Mouse (Mus musculus): Measurements from ENCODE around the gene Tax1bp3.

Gene Tax1bp3

DNA sequence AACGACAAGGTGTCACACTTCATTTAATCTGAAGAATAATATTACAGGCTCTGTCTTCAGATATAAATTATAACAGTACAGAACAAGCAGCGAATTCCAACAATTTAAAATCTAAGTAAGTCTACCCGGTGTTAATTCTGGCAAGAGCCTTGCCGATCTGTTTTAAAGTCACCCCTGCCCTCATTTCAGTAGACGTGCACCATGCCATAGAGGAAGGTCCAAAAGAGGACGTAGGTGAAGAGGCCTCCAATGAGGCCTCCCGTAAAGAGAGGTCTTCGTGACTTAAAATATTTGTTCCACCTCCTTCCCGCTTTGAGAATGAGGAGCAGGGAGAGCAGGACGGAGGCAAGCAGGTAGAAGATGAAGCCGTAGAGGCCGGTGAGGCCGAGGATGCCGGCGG is 697 bp upstream of the Tax1bp3 start:
- DNase-seq = no peak

DNA sequence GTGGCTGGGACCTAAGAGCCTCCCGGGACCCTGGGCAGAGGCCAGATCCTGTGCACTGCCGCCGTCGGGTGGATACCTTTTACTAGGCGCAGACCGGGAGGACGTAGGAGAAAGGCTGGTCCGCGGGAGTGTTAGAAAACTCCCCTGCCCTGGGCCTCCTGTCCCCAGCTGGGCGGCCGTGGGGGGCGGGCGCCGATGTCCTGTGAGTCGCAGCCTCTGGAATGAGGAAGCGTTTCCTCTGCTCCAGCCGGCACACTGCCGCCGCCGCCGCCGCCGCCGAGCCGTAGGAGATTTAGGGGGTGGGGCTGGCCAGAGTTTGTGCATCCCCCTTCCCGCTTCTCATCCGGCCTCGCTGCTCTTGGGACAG is 609 bp downstream of the Tax1bp3 start:
- no peak for DNase-seq

DNA sequence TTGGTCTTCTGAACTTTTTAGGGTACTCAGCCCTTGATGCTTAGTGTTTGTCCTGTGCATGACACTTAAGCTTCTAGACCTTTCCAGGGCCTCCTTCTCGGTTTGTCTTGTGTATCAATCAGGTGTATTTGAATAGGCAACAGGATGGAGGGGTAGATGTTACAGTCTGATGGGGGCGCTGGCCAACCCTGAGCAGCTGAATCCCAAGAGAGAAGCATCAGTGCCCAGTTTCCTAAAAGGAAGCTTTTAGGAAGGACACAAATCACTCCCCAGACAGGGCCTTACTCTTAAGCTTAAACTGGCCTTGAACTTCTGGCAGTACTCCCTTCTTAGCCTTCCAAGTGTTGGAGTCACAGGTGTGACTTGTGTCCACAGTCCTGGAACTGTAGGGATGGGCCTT is 1.0 kb downstream of the Tax1bp3 start:
- DNase-seq = no peak

DNA sequence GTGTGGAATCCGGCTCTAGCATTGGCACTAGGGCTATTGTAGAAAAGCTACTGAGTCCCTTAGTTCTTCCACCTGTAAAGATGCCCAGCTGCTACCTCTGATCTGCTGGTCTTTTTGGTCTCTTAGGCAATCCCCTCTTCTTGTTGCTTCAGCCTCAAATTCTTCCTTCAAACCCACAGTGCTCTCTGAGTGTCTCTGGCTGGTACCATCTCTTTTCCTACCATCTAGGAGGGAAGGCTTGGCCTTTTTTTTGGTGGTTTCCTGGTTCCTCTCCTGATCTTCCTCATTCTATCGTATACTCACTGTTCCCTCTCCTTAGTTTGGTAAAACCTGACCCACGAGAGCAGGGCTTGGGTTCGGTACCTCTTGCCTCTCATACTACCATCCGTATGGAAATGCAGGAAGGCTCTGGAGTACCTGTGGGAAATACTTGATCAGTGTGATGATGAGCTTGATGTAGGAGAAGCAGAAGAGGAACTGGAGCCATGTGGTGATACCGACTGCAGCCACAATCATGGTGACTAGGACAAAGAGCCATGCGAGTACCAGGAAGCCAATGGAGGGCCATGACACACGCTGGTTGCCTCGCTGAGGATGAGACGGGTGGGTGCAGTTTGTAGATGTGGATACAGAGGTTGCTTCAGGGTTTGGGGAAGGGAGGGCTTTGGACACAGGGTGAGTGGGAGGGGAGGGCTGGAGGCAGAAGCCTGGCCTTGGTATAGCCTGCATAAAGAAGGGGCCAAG is 9.2 kb downstream of the Tax1bp3 start:
- no peak for DNase-seq

DNA sequence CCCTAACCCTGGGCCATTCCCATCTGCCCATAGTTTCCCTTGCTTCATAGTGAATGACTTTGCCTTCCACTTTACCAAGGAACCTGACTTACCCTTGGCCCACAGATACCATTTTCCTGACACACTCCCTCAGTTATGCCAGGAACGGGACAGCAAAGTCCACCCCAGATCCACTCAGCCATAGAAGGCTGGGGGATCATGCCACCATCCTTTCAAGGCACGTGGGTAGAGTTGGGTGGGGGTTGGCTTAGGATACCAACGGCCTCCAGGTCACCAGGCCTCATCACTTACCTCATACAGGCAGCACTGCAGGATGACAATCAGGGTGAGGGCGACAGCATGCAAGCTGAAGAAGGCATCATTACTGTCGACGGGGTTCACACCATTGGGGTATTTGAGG is 10.3 kb downstream of the Tax1bp3 start:
- no peak for DNase-seq

DNA sequence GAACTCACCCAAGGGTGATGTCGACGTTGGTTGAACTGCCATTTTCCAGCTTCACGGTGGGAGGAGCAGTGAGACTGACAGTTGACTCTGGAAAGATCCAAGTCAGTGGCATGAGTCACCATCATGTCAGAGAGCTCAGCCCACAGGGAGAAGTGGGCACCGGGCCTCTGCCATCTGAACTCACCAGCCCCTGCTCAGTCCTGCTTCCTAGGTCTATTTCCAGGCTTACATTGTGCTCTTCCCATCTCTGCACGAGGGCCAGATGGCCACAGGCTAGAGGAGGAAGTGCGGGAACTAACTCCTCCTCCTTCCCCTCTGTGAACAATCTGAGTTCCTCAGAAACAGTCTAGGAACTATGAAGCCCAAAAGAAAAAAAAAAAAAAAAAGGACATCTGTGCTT is 16.2 kb downstream of the Tax1bp3 start:
- DNase-seq = no peak

DNA sequence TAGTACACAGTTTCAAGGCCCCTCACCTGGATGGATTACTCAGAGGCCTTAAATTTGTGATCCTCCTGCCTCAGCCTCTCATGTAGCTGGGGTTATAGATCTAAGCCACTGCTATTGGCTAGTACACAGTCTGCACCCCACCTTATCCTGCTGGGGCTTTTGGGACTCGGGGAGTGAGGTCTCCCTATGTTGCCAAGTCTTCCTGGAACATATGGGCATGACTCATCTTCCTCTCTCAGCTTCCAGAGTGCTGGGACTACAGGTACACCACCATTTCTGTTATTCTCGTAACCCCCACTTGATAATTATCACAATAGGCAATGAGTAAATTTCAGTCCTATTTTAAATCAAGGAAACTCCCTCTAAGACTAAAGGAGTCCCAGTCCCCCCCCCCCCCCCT is 17.6 kb downstream of the Tax1bp3 start:
- no peak for DNase-seq

DNA sequence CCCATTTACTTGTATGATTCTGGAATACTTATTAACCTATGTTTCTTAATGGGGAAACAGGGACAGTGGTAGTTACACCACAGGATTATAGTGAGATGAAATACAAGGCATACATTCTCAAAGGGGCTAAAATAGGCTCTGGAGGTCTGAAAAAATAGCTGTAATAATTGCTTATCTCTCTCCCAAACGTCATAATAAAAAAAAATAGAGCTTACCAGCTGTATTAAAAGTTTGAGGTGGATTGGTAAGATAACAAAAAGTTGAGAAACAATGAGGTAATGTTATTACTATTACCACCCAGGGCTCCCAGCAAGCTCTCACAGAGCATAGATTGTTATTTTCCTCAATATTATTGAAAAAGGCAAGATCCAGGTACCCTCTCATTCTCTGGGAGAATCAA is 21.3 kb downstream of the Tax1bp3 start:
- no peak for DNase-seq

DNA sequence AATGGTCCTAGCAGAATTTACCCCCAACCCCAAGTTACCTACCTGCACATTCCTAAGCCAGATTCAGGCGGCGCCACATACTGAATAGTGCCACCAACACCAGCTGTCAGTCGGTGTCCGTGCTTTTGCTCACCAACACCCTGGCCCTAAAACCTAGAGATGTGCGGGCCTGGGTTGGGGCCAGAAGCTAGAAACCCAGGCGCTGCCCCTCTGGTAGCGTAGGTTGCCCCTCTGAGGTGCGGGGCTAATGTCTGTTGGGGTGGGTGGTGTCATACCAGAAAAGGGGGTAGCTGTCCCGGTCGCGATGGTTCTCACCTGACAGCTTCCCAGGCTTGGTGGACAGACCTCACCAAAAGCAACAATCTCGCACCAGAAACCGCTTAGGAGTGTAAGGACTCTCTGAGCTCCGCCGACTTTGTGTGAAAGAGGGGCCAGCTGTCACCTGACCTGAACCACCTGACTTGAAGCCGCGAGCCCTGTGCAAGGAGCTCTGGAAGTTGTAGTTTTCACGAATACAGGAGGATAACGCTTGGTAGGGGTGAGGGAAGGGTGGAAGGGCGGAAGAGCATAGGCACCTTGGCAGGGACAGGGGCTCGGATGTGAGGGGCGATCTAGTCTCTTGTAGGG is 21.8 kb downstream of the Tax1bp3 start, which contains the start of gene Ctns:
Gene Ctns, minus strand, starts transcription at position 440 of the 627 bp plus-strand sequence.
- no peak for DNase-seq

DNA sequence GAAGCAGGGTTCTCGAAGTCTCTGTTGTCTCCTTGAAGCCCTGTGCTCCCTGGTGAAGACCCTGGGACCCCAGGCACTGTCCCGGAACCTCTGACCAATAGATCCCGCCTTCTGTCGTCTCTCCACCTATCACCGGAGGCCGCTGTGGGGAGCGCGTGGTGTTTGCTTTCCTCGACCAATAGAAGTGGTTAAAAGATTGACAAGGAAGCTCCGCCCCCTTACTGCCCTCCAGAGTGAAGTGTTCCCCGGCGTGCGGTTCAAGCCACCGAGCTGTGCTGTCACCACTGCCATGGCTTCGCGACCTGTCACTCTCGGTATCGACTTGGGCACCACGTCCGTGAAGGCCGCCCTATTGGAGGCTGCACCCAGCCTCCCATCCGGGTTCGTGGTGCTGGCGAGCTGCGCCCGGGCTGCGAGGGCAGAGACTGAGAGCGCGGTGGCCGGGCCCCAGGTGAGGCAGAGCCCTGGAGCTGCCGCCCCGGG is 22.4 kb downstream of the Tax1bp3 start, which contains the start of gene Shpk:
Gene Shpk, plus strand, starts transcription at position 231 of the 483 bp plus-strand sequence.
- DNase-seq = peak; percentile 85 to 90

DNA sequence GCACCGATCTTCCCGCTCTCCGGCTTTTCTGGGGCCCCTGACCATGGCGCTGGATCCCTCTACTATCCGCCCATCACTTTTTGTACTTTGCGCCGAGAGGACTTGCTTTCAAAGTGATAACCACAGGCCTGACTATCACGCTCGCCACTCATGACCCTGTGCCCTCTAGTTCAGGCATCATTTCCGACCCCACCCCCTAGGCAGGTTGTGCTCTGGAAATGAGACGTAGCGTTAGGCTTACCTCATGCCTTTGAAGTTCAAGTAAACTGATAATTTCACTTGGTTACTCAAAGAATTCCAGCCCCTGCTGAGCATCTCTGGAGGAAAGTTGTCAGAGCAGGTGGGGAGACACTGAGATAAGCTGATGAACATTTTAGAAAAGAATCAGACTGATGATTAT is 23.0 kb downstream of the Tax1bp3 start:
- DNase-seq = peak in 1 of 2 experiments; percentile 38

DNA sequence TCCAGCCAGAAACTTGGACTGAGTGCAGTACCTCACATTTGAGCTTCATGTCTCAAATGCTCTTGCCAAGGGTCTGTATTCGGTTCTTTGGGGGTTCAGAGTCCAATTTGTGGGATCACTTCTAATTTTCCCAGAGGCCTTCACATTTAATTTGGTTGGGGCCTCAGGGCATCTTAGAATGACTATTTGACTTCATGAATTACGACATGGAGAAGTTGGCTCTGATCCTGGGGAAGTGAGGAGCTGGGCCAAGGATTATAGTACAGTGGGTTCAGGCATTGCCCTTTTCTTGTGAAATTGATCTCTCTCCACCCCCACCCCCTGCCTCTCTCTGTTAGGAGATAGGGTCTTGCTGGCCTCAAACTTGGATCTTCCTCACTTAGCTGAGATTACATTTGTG is 24.1 kb downstream of the Tax1bp3 start:
- no peak for DNase-seq

DNA sequence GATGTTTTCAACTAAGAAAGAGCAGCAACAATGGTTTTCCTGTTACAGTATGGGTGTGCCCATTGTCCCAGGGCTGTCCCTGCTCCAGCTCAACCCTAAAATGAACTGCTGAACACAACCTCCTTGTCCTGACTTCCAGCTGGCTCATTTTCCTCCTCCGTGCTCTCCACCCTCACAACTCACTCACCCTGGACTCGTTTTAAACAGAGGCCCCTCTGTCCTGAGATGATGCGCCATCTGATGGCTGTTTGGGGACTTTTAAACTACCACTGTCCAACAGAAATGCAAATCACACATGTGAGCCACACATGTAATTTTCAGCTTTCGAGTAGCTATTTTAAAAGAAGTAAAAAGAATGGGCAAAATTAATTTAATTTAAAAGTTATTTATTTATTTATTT is 24.7 kb downstream of the Tax1bp3 start:
- DNase-seq = no peak

DNA sequence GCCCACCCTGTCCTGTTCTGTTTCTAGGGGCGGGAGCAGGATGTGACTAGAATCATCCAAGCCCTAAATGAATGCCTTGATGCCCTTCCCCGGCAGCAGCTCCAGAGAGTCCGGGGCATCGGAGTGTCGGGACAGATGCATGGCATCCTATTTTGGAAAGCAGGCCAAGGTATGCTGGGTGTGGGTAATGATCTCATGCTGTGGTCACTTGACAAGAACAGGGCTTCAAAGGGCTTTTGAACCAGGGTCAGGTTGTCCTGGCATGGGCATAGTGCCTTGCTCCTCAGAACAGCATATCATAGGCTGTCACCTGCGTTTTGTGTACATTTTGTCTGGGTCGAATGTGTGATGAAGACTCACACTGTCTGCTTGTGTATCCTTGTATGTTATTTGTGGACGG is 27.0 kb downstream of the Tax1bp3 start:
- DNase-seq = no peak

DNA sequence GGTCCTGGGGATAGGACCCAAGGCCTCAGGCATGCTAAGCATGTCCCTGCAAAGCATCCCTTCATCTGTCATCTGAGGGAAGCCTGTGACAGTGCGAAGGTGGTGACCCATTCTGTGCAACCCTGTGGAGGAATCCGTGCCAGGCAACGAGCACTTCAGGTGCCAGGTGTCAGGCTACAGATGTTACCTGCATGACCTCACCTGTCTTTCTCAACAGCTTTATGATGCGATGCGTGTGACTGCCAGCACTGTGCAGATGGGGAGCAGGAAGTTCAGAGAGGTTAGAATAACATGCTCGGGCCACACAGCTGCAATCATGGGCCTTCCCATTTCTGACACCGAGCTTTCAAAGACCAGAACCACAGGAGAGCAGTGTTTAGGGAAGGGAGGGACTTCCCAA is 28.3 kb downstream of the Tax1bp3 start:
- DNase-seq = no peak

DNA sequence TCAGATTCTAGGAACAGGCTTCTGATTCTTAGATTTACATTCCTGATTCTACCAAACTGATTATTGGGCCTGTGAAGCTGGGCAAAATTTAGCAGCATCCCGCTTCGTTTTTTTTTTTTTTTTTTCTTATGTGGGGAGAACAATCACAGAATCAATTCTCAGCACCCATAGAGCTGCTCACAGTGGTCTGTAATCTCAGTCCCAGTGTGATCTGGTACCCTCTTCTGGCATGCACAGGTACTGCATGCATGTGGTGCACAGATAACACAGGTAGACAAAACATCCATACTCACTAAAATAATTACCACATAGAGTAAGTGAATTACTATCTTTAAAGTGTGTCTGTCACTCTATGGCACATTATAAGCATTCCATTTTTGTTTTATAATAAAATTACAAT is 30.7 kb downstream of the Tax1bp3 start:
- no peak for DNase-seq

DNA sequence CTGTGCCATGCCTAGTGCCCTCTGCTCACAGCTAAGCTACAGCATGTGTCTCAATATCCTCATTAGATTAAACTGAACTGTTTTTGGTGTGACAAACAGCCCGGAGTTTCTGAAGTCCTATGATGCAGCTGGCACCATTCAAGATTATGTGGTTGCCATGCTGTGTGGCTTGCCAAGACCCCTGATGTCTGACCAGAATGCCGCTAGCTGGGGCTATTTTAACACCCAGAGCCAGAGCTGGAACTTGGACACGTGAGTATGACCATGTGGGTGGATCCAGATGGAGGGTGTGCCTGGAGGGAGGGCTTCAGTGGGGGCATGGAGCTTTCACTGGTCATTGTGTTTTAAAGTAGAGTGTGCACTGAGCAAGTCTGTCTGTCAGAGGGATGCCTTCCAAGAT is 37.1 kb downstream of the Tax1bp3 start:
- no peak for DNase-seq

DNA sequence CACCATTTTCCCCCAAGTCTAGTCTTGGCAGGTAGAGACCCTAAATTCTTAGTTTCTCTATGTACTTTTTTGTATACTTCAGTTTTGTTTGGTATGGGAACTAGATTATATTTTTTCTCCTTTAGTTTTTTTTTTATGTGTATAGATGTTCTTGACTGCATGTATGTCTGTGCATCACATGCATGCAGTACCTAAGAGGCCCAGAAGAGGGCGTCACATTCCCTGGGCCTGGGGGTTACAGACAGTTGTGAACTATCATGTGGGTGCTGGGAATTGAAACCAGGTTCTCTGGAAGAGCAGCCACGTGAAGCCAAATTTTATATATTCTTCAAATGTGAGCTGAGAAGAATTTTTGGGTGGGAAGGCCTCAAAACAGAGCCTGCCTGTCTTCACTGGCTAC is 42.8 kb downstream of the Tax1bp3 start:
- DNase-seq = no peak

DNA sequence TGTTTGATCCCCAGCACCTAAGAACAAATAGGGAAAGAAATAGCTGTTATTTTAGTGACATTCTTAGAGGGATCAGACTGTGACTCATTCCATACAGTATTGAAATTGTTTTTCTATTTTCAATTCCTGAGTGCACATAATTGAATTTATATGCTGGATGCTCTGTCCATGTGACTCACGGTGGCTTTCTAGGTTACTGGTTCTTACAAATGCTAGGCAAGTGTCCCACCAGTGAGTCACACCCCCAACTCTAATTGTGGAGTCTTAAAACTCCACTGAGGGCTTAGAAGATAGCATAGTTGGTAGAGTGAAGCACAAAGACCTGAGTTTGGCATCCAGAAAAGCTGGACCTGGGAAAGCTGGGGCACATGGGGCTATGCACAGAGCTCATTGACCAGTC is 43.8 kb downstream of the Tax1bp3 start:
- no peak for DNase-seq

DNA sequence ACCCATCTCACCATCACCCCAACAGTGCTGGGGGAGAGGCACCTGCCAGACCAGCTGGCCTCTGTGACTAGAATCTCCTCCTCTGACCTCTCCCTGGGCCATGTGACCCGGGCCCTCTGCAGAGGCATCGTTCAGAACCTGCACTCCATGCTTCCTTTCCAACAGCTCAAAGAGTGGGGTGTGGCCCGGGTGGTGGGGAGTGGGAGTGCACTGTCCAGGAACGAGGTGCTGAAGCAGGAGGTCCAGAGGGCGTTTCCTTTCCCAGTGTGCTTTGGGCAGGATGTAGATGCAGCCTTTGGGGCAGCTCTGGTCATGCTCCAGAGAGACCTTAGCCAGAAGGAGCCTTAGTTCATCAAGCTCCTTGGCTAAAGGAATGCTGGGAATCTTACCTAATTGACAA is 46.0 kb downstream of the Tax1bp3 start:
- no peak for DNase-seq

DNA sequence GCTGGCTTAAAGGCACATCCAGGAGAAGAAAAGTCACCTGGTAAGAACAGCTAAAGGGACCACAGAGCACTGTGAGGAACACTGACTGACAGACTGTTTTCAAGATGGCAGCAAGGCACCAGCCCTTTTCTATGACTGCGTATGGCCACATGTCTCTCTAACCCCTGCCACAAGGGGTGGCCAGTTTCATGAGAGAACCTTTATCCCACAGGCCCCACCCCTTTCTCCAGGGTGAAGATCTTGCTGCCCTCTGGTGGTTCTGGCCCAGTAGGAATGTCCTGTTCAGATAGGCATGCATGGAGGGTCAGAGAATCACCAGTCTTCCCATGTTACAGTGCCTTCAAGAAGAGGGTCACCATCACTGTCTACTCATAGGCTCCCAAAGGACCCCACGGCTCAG is 47.1 kb downstream of the Tax1bp3 start:
- DNase-seq = peak in 1 of 2 experiments; percentile 11

DNA sequence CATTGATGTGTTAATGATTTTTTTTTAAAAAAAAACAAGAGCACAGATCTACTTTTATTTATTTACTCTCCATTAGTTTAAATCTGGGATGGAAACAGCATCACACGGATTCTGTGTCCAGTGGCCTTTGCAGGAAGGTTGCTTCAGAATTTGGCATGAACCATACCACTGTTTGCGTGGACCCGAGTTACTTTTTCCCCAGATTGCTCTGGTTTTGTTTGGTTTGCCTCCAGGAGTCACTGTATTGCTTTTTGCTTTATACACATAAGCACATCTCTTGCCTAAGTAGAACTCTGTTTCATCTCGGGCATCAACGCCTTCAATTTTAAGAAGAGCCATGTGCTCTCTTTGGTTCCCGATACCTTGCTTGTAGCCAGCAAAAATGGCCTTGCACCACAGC is 49.0 kb downstream of the Tax1bp3 start:
- DNase-seq = no peak

DNA sequence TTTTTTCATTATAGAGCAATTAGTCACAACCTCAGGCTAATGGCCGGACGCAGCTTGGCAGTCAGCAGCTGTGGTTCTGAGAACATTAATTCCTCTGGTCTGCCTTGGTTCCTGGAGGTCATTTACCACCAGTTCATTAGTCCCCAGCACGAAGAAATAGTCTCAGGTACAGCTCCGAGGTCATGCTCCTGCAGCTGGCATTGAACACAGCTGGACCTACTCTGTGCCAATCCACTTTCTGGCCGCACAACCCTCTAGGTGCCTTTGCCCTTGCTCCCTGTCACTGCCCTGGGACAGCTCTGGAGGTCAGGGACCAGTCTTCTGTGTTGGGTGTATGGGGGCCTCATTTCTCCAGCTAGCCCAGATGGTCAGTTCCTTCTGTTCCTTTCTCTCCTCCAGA is 52.0 kb downstream of the Tax1bp3 start:
- no peak for DNase-seq

DNA sequence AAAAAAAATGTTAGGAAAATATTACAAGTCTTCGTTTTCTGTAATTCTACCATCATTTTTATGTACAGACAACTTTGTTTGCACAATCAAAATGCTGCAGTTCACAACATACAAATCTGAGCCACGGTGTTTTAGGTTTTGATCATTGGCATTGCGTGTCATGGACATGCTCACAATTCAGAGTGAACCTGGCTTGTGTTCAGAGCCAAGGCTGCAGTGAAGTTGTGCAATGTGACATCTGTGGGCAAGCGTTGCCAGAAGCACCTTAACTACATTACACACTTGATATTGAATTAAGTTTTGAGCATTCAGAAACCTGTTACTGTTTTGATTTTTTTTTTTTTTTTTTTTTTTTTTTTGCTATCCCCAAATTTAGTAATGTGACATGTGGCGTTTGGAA is 53.2 kb downstream of the Tax1bp3 start:
- DNase-seq = no peak

DNA sequence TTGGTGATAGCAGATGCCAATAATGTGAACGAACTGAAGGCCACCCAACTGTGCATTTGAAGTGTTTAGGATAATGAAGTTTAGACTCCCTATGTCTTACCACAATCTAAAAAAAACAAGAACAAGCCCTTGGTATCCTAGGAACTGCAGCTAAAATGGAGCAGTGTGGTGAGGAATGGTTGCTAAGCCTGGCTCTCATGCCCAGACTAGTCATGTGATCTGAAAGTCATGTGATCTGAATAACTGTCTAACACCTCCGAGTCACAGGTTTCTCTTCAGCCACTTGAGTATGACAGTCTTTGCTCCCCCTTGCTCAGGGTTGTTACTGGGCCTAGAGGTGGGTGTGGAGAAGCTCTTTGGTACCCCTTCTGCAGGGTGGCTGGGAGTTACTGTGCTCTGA is 55.6 kb downstream of the Tax1bp3 start:
- no peak for DNase-seq
